Mouse (Mus musculus): ENCODE measurements around the gene Ccdc61. TPM values are rescaled to one million over a fixed set of nuclear protein-coding genes. Genes with fewer than 3 reads are reported as not detected.
"Not testable (repeated sequence)": the region's sequence is repeated elsewhere in the genome, so short reads cannot be mapped to it uniquely, and the experiment has no call there.

Ccdc61 gene
- polyA plus RNA-seq, 1 experiment, result 21.3 TPM

DNA sequence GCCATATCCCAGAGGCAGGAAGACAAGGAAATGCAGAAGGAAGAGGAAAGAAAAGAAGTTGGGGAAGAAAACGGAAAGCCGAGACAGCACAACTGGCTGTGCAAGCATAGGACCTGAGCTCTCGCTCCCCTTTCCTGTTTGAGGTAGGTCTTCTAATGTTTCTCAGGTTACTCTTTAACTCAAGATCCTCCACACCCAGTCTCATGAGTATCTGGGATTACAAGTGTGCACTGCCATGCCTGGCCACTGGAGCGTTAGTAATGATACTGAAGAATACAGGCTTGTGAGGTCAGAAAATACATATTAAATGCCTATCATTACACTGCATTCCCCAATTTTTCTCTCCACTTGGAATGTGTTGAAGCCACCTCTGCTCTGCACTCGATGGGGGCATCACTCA is 34.8 kb downstream of the Ccdc61 start:
- H3K4me1 ChIP-seq (ENCODE audit: control insufficient read depth, insufficient read depth, low read length), result no peaks in the 10 kb centered on the region
- H3K4me3 ChIP-seq (ENCODE audit: insufficient read depth, low read depth, low read length), result no peak overlapping the region
- 53% methylated on average over 5 of the region's 5 CpGs for WGBS
- H3K27ac ChIP-seq (ENCODE audit: insufficient read depth, low read depth, low read length), result no peak overlapping the region
- TF ChIP-seq POLR2A (IDR thresholded peaks at IDR 0.05; ENCODE audit: low read depth, low read length), result no peak
- TF ChIP-seq CTCF (conservative IDR thresholded peaks at IDR 0.05; ENCODE audit: insufficient read depth, insufficient read length, low read depth, low read length), result no peak
- no peaks in the 10 kb centered on the region for H3K36me3 ChIP-seq (ENCODE audit: control insufficient read depth, insufficient read depth, low read length)
- no peak for DNase-seq
- no peaks in the 10 kb centered on the region for H3K27me3 ChIP-seq (replicated peaks; ENCODE audit: control insufficient read depth, insufficient read depth, low read length)

DNA sequence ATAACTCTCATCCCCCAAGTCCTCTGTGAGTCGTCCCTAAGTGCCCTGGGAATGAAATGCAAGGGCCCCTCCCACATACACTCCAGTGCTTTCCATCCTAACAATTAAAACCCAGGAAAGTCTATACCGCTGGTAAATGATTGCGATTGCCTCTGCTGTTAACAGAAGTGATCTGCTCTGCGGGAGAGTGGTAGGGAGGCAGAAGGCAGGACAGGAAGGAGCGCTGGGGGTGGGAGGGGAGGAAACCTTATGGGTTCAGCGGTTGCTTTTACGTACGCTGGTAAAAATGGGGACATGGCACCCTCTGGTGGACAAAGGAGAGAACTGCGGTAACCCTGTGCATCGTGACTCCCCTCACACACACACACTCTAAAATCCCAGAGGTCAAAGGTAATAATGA is 37.0 kb downstream of the Ccdc61 start:
- Histone ChIP-seq H3K36me3 (ENCODE audit: control insufficient read depth, insufficient read depth, low read length) (no peaks in the 10 kb centered on the region), H3K27ac (ENCODE audit: insufficient read depth, low read depth, low read length) (no peak overlapping the region), H3K4me3 (ENCODE audit: insufficient read depth, low read depth, low read length) (peak overlapping the region; percentile 20; the same call in 1 of the 2 replicates), H3K27me3 (replicated peaks; ENCODE audit: control insufficient read depth, insufficient read depth, low read length) (no peaks in the 10 kb centered on the region), H3K4me1 (ENCODE audit: control insufficient read depth, insufficient read depth, low read length) (no peaks in the 10 kb centered on the region)
- TF ChIP-seq POLR2A (IDR thresholded peaks at IDR 0.05; ENCODE audit: low read depth, low read length), result no peak
- peak; percentile 98 for TF ChIP-seq CTCF (conservative IDR thresholded peaks at IDR 0.05; ENCODE audit: insufficient read depth, insufficient read length, low read depth, low read length)
- peak; percentile 69 for DNase-seq
- WGBS, result under 1% methylated on average over 10 of the region's 10 CpGs

DNA sequence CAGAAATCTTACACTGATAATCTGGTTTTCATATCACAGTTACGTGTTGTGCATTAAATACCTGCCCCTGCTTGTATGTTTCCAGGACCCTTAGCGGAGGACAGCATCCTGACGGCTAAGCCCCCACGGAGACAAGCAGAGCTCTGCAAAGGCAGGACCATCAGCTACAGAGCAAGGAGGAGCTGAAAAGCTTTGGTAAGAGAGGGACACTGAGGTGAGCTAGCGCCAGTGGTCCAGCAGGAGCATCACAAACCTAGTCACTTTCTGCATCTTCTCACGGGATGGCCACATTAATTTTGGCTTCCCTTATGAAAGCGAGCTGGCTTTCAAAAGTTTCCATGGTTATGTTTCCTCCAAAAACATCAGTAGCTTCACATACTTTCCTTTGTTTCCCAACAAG is 37.4 kb downstream of the Ccdc61 start:
- Histone ChIP-seq H3K36me3 (ENCODE audit: control insufficient read depth, insufficient read depth, low read length) (no peaks in the 10 kb centered on the region), H3K27me3 (replicated peaks; ENCODE audit: control insufficient read depth, insufficient read depth, low read length) (no peaks in the 10 kb centered on the region), H3K27ac (ENCODE audit: insufficient read depth, low read depth, low read length) (no peak overlapping the region), H3K4me3 (ENCODE audit: insufficient read depth, low read depth, low read length) (peak overlapping the region; percentile 48), H3K4me1 (ENCODE audit: control insufficient read depth, insufficient read depth, low read length) (no peaks in the 10 kb centered on the region)
- 3% methylated on average over 7 of the region's 7 CpGs for WGBS
- DNase-seq, result no peak
- no peak for TF ChIP-seq CTCF (conservative IDR thresholded peaks at IDR 0.05; ENCODE audit: insufficient read depth, insufficient read length, low read depth, low read length)
- no peak for TF ChIP-seq POLR2A (IDR thresholded peaks at IDR 0.05; ENCODE audit: low read depth, low read length)

DNA sequence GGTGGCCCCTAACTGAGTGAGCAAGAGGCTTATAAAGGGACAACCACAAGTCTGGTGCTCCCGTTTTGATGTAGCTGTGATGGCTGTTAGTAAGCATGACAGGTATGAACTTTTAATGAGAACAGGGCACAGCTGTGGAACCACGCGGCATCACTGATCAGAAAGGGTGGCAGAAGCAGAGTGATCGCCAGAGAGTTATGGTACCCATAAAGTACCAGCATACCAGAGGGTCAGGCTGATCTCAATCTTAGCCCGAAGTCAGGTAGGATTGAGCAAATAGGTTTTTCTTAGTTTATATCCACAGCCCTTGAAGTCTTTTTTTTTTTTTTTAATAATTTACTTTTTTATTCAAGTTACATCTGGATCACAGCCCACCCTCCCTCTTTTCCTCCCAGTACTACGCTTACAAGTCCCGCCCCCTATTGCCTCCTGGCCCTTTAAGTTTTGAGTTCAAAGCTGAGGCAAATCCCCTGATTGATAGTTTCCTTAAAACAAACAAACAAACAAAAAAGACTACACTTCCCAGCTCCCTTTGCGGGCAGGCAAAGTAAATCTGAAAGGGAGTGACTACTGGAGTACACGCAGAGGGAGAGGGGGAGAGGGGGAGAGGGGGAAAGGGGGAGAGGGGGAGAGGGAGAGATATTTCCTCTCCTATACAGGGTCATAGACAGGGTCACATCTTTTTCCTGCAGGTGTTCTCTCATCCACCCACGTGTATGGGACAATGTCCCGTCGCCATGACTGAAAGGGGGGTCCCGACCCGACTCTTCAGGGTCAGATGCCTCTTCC is 38.0 kb downstream of the Ccdc61 start:
- 13% methylated on average over 14 of the region's 14 CpGs for WGBS
- Histone ChIP-seq H3K27ac (ENCODE audit: insufficient read depth, low read depth, low read length) (no peak overlapping the region), H3K4me1 (ENCODE audit: control insufficient read depth, insufficient read depth, low read length) (no peaks in the 10 kb centered on the region), H3K27me3 (replicated peaks; ENCODE audit: control insufficient read depth, insufficient read depth, low read length) (no peaks in the 10 kb centered on the region), H3K36me3 (ENCODE audit: control insufficient read depth, insufficient read depth, low read length) (no peaks in the 10 kb centered on the region), H3K4me3 (ENCODE audit: insufficient read depth, low read depth, low read length) (peak overlapping the region; percentile 48)
- no peak for TF ChIP-seq POLR2A (IDR thresholded peaks at IDR 0.05; ENCODE audit: low read depth, low read length)
- no peak for TF ChIP-seq CTCF (conservative IDR thresholded peaks at IDR 0.05; ENCODE audit: insufficient read depth, insufficient read length, low read depth, low read length)
- peak; percentile 33 for DNase-seq

DNA sequence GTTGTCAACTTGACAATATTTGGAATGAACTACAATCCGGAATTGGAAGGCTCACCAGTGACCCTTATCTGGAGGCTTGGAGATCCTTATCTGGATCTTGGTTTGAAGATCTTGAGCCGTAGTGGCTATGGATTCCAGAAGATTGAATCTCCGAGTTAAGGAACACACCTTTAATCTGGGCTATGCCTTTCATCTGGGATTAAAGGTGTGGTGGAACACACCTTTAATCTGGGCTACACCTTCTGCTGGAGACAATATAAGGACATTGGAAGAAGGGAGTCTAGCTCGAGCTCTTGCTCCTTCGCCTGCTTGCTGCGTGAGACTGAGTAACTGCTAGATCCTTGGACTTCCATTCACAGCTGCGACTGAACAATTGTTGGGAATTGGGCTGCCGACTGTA is 39.2 kb downstream of the Ccdc61 start, which contains the start of gene Pglyrp1:
Pglyrp1 (plus strand) TSS at position 301 of the 400 bp plus-strand sequence.
- 82% methylated on average over 1 of the region's 8 CpGs for WGBS
- H3K27me3 ChIP-seq (replicated peaks; ENCODE audit: control insufficient read depth, insufficient read depth, low read length); H3K36me3 ChIP-seq (ENCODE audit: control insufficient read depth, insufficient read depth, low read length); H3K27ac ChIP-seq (ENCODE audit: insufficient read depth, low read depth, low read length); H3K4me3 ChIP-seq (ENCODE audit: insufficient read depth, low read depth, low read length); H3K4me1 ChIP-seq (ENCODE audit: control insufficient read depth, insufficient read depth, low read length); DNase-seq: not testable (repeated sequence)

DNA sequence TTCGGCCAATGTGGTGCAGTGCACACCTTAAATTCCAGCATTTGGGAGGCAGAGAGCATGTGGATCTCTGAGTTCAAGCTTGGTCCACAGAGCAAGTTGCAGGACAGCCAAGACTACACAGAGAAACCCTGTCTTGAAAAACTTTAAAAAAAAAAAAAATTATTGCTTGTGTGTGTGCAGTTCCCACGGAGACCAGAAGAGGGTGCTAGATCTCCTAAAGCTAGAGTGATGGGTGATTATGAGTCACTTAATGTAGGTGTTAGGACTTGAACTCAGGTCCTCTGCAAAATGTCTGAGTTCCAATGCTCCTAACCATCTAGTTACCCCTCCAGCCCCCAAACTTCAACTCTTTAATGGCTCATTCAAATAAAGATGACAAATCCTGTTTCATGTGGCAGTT is 41.7 kb downstream of the Ccdc61 start:
- H3K27ac ChIP-seq (ENCODE audit: insufficient read depth, low read depth, low read length), result no peak overlapping the region
- no peaks in the 10 kb centered on the region for H3K4me1 ChIP-seq (ENCODE audit: control insufficient read depth, insufficient read depth, low read length)
- DNase-seq, result no peak
- H3K27me3 ChIP-seq (replicated peaks; ENCODE audit: control insufficient read depth, insufficient read depth, low read length), result no peaks in the 10 kb centered on the region
- WGBS, result 86% methylated on average over 2 of the region's 2 CpGs
- H3K36me3 ChIP-seq (ENCODE audit: control insufficient read depth, insufficient read depth, low read length), result no peaks in the 10 kb centered on the region
- H3K4me3 ChIP-seq (ENCODE audit: insufficient read depth, low read depth, low read length), result no peak overlapping the region
- TF ChIP-seq POLR2A (IDR thresholded peaks at IDR 0.05; ENCODE audit: low read depth, low read length) (no peak), CTCF (conservative IDR thresholded peaks at IDR 0.05; ENCODE audit: insufficient read depth, insufficient read length, low read depth, low read length) (no peak)

DNA sequence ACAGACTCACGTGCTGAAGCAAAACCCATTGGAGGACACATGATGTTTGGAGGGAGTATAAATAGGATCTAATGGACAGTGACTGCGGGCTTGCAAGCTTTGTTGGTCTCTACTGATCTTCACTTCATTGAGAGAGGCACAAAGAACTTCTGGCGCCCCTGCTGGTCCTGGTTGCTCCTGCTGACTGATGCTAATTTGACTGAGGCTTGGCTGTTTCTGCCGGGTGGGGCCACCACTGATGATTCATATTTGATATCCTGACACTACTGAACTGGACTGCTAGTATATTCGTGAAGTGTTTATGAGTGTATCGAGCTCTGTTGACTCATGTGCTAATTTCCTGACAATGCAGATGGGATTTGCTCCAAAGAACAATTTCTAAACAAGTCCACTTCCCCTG is 47.4 kb downstream of the Ccdc61 start:
- TF ChIP-seq CTCF (conservative IDR thresholded peaks at IDR 0.05; ENCODE audit: insufficient read depth, insufficient read length, low read depth, low read length) (no peak), POLR2A (IDR thresholded peaks at IDR 0.05; ENCODE audit: low read depth, low read length) (no peak)
- Histone ChIP-seq H3K36me3 (ENCODE audit: control insufficient read depth, insufficient read depth, low read length) (no peaks in the 10 kb centered on the region), H3K27ac (ENCODE audit: insufficient read depth, low read depth, low read length) (no peak overlapping the region), H3K4me1 (ENCODE audit: control insufficient read depth, insufficient read depth, low read length) (no peaks in the 10 kb centered on the region), H3K4me3 (ENCODE audit: insufficient read depth, low read depth, low read length) (no peak overlapping the region), H3K27me3 (replicated peaks; ENCODE audit: control insufficient read depth, insufficient read depth, low read length) (no peaks in the 10 kb centered on the region)
- 79% methylated on average over 6 of the region's 6 CpGs for WGBS
- DNase-seq, result no peak
